Mouse (Mus musculus): ENCODE data around the gene Polrmt. TPM values are rescaled to one million over a fixed set of nuclear protein-coding genes. Genes with fewer than 3 reads are reported as not detected.

Polrmt gene
- polyA plus RNA-seq, 1 experiment from 2014 or later = 45.9 TPM

DNA sequence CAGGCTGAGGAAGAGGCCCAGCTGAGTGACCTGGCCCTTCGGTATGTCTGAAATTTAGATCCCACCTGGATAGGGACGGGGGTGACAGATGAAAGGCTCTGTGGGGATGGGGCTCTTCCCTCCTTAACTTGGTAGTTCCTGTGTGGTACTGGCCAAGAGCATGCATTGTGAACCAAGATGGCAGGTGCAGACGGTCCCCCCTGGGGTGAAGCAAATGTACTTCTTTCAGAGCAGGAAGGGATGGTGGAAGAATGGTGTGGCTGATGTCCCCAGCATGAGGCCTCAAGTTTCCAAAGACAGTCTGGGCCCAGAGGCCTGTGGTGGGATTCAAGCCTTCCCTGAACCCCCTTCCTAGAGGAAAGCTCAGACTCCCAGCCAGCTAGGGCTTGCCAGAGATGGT is 9.5 kb upstream of the Polrmt start:
- no peak overlapping the region for H3K9ac ChIP-seq (ENCODE audit: low read depth, low read length)
- no peak overlapping the region for H3K4me3 ChIP-seq (ENCODE audit: low read depth, low read length)
- peaks cover 5% of the 10 kb centered on the region; the same call in 1 of the 2 replicates for H3K4me1 ChIP-seq (ENCODE audit: control insufficient read depth, insufficient read depth, low read length)
- H3K36me3 ChIP-seq (ENCODE audit: control insufficient read depth, insufficient read depth, low read length) = peaks cover 21% of the 10 kb centered on the region
- no peaks in the 10 kb centered on the region for H3K27me3 ChIP-seq (ENCODE audit: control insufficient read depth, insufficient read depth, low read depth, low read length)
- ATAC-seq = no peak
- no peak overlapping the region for H3K4me2 ChIP-seq (ENCODE audit: low read length)
- no peak overlapping the region for H3K27ac ChIP-seq (ENCODE audit: low read length)
- WGBS = 85% methylated on average over 3 of the region's 3 CpGs
- no peaks in the 10 kb centered on the region for H3K9me3 ChIP-seq (replicated peaks; ENCODE audit: control insufficient read depth, low read length, poor library complexity, severe bottlenecking)

DNA sequence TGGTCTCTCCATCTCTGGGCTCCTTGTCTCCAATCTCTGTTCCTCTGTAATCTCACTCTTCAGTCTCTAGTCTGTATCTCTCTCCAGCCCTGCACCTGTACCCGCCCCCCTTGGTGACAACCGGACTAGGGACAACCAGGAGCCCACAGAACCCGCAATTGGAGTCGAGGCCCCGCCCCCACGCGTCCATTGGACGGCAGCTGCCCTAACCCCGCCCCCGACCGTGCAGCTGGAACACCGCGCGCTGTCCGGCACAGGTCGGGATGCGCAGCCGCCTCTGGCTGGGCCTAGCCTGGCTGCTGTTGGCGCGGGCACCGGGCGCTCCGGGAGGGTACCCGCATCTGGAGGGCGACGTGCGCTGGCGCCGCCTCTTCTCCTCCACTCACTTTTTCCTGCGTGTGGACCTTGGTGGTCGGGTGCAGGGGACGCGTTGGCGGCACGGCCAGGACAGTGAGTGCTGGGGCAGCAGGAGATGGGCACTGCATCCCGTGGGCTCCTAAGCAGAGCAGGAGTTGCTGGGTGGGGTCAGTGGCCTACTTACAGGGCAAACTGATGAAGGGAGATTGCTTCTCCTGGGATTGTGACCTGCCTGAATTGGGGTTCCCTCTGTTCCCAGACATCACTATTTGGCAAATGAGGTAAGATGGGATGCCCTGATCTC is 8.6 kb upstream of the Polrmt start, which contains the start of gene Fgf22:
Gene Fgf22 (plus strand): TSS at position 221 of the 661 bp plus-strand sequence.
- Histone ChIP-seq H3K9me3 (replicated peaks; ENCODE audit: control insufficient read depth, low read length, poor library complexity, severe bottlenecking) (no peaks in the 10 kb centered on the region), H3K4me2 (ENCODE audit: low read length) (peak within 1 kb of the TSS; percentile 83), H3K36me3 (ENCODE audit: control insufficient read depth, insufficient read depth, low read length) (peaks cover 17% of the 10 kb centered on the region), H3K27me3 (ENCODE audit: control insufficient read depth, insufficient read depth, low read depth, low read length) (no peaks in the 10 kb centered on the region), H3K4me1 (ENCODE audit: control insufficient read depth, insufficient read depth, low read length) (peaks cover 5% of the 10 kb centered on the region; the same call in 1 of the 2 replicates), H3K4me3 (ENCODE audit: low read depth, low read length) (peak within 1 kb of the TSS; percentile 46), H3K27ac (ENCODE audit: low read length) (no peak within 1 kb of the TSS), H3K9ac (ENCODE audit: low read depth, low read length) (peak within 1 kb of the TSS; percentile 68)
- peak; percentile 85 for ATAC-seq
- 2% methylated on average over 36 of the region's 36 CpGs for WGBS

DNA sequence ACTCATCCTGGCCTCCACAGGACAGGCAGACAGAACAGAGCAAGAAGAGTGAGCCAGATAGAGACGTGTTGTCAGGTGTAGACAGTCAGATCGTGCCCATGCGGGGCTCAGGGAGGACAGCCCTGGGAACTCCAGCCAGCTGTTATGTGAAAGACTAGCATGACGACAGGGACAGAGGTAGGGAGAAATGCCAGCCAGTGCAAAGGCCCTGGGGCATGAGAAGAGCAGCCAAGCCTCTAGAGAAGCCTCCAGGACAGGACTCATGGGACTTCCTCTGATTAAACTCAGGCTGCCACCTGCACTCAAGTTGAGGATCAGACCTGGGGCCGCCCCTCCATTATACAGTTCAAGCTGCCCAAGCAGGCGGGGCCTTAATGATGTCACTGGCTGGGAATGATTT is 2.1 kb upstream of the Polrmt start:
- no peak for ATAC-seq
- H3K27me3 ChIP-seq (ENCODE audit: control insufficient read depth, insufficient read depth, low read depth, low read length) = no peaks in the 10 kb centered on the region
- no peak overlapping the region for H3K9ac ChIP-seq (ENCODE audit: low read depth, low read length)
- peaks cover 12% of the 10 kb centered on the region for H3K4me1 ChIP-seq (ENCODE audit: control insufficient read depth, insufficient read depth, low read length)
- H3K4me2 ChIP-seq (ENCODE audit: low read length) = no peak overlapping the region
- H3K9me3 ChIP-seq (replicated peaks; ENCODE audit: control insufficient read depth, low read length, poor library complexity, severe bottlenecking) = no peaks in the 10 kb centered on the region
- H3K4me3 ChIP-seq (ENCODE audit: low read depth, low read length) = no peak overlapping the region
- 78% methylated on average over 6 of the region's 6 CpGs for WGBS
- H3K36me3 ChIP-seq (ENCODE audit: control insufficient read depth, insufficient read depth, low read length) = no peaks in the 10 kb centered on the region; the same call in 1 of the 2 replicates
- no peak overlapping the region for H3K27ac ChIP-seq (ENCODE audit: low read length)

DNA sequence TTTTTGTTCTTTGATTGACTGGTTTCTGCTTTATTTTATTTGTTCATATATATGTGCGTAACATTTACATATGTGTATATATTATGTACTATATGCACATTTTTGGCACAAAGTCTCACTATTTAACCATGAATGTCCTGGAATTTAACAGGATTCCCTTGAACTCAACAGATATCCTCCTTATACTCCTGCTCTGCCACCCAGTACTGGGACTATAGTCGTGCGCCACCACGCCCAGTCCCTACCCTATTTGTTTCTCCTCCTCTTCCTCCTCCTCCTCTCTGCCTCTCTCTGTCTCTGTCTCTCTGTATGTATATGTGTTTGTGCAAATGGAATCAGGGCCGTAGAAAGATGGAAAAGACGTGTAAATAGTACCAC is 382 bp upstream of the Polrmt start:
- peak; percentile 66 for ATAC-seq
- WGBS = 19% methylated on average over 6 of the region's 6 CpGs
- peak overlapping the region; percentile 56 for H3K4me2 ChIP-seq (ENCODE audit: low read length)
- peak overlapping the region; percentile 21; the same call in 1 of the 2 replicates for H3K9ac ChIP-seq (ENCODE audit: low read depth, low read length)
- H3K27ac ChIP-seq (ENCODE audit: low read length) = 0 out of 2 replicates have a peak overlapping the region, but pooled peaks have one; percentile 6
- peaks cover 7% of the 10 kb centered on the region for H3K36me3 ChIP-seq (ENCODE audit: control insufficient read depth, insufficient read depth, low read length)
- H3K4me3 ChIP-seq (ENCODE audit: low read depth, low read length) = peak overlapping the region; percentile 55
- H3K27me3 ChIP-seq (ENCODE audit: control insufficient read depth, insufficient read depth, low read depth, low read length) = no peaks in the 10 kb centered on the region
- peaks cover 12% of the 10 kb centered on the region for H3K4me1 ChIP-seq (ENCODE audit: control insufficient read depth, insufficient read depth, low read length)
- no peaks in the 10 kb centered on the region for H3K9me3 ChIP-seq (replicated peaks; ENCODE audit: control insufficient read depth, low read length, poor library complexity, severe bottlenecking)

DNA sequence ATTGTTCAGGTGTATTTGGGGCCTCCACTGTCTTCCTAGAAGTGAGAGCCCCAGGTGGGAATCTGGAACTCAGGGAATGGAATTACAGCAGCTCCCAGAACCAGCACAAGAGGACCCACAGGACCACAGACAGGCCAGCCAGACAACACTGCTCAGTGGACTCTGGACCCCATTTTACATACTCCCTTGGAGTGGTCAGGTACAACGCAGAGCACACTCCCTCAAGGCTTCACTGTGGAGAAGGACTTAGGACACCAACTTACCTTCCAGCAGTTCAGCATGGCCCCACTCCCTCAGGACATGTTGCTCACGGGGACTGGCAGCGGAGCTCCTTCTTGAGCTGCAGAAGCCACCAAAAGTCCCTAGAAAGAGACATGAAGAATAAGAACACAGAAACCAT is 970 bp downstream of the Polrmt start:
- Histone ChIP-seq H3K9me3 (replicated peaks; ENCODE audit: control insufficient read depth, low read length, poor library complexity, severe bottlenecking) (peaks cover 4% of the 10 kb centered on the region; the same call in 1 of the 2 replicates), H3K27me3 (ENCODE audit: control insufficient read depth, insufficient read depth, low read depth, low read length) (no peaks in the 10 kb centered on the region), H3K4me2 (ENCODE audit: low read length) (peak overlapping the region; percentile 82), H3K36me3 (ENCODE audit: control insufficient read depth, insufficient read depth, low read length) (peaks cover 20% of the 10 kb centered on the region), H3K4me1 (ENCODE audit: control insufficient read depth, insufficient read depth, low read length) (peaks cover 12% of the 10 kb centered on the region), H3K9ac (ENCODE audit: low read depth, low read length) (0 out of 2 replicates have a peak overlapping the region, but pooled peaks have one; percentile 60), H3K4me3 (ENCODE audit: low read depth, low read length) (peak overlapping the region; percentile 55), H3K27ac (ENCODE audit: low read length) (no peak overlapping the region)
- ATAC-seq = no peak
- WGBS = 94% methylated on average over 3 of the region's 3 CpGs

DNA sequence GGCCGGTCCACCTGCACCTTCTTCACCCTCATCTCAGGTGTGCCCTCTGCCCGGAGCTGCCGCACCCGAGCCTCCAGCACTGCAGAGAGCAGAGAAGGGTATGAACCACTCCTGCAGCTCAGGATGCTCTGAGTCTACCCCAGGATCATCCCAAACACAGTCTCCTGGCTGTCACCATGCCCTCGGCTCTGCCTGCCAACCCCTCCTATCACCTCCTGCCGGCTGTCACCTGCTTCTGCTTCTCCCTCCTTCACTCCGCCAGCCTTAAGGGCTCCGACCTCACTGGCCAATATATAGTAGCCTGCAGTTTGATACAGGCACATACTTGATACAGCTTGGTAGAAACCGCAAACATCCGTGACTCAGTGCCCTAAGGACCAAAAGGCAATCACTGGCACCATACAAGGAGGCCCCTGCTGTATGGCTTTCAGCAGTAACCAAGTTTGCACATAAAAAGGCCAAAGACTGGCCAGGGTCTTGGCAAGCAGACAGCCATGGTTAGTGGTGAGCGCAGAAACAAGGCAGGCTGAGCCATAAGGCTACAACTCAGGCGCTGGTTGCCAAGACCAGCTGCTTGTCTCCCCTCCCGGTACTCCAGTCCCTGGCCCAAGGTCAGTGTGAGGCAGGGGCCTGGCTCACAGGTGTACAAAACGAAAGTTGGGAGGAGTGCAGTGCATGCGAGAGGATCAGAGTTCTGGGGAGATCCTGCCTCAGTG is 2.6 kb downstream of the Polrmt start:
- no peak for ATAC-seq
- H3K4me2 ChIP-seq (ENCODE audit: low read length) = no peak overlapping the region
- 94% methylated on average over 15 of the region's 15 CpGs for WGBS
- H3K9ac ChIP-seq (ENCODE audit: low read depth, low read length) = no peak overlapping the region
- H3K4me1 ChIP-seq (ENCODE audit: control insufficient read depth, insufficient read depth, low read length) = peaks cover 12% of the 10 kb centered on the region
- peaks cover 20% of the 10 kb centered on the region for H3K9me3 ChIP-seq (replicated peaks; ENCODE audit: control insufficient read depth, low read length, poor library complexity, severe bottlenecking)
- H3K4me3 ChIP-seq (ENCODE audit: low read depth, low read length) = no peak overlapping the region
- H3K36me3 ChIP-seq (ENCODE audit: control insufficient read depth, insufficient read depth, low read length) = peaks cover 36% of the 10 kb centered on the region
- H3K27ac ChIP-seq (ENCODE audit: low read length) = no peak overlapping the region
- H3K27me3 ChIP-seq (ENCODE audit: control insufficient read depth, insufficient read depth, low read depth, low read length) = no peaks in the 10 kb centered on the region

DNA sequence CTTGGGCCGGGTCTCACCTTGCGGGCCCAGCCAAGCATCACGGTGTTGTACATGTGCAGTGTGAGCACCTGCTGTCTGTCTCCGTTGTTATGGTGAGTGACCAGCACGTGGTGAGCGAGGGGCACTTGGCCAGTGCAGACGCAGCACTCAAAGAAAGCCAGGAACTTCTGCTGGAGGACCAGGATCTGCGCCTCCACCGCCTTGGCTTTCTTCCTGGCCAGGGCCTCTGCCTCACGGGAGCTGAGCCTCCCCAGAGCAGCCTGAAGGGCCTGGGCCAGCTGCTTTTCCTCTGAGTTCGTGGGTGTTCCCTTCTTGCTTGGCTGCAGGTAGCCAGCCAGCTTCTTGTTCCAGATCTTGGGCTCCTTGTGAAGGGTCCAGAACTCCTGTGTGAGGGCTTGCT is 3.2 kb downstream of the Polrmt start:
- no peak for ATAC-seq
- Histone ChIP-seq H3K9me3 (replicated peaks; ENCODE audit: control insufficient read depth, low read length, poor library complexity, severe bottlenecking) (peaks cover 24% of the 10 kb centered on the region), H3K27me3 (ENCODE audit: control insufficient read depth, insufficient read depth, low read depth, low read length) (no peaks in the 10 kb centered on the region), H3K9ac (ENCODE audit: low read depth, low read length) (no peak overlapping the region), H3K27ac (ENCODE audit: low read length) (no peak overlapping the region), H3K4me3 (ENCODE audit: low read depth, low read length) (no peak overlapping the region), H3K36me3 (ENCODE audit: control insufficient read depth, insufficient read depth, low read length) (peaks cover 43% of the 10 kb centered on the region), H3K4me2 (ENCODE audit: low read length) (no peak overlapping the region), H3K4me1 (ENCODE audit: control insufficient read depth, insufficient read depth, low read length) (peaks cover 12% of the 10 kb centered on the region)
- 93% methylated on average over 11 of the region's 11 CpGs for WGBS

DNA sequence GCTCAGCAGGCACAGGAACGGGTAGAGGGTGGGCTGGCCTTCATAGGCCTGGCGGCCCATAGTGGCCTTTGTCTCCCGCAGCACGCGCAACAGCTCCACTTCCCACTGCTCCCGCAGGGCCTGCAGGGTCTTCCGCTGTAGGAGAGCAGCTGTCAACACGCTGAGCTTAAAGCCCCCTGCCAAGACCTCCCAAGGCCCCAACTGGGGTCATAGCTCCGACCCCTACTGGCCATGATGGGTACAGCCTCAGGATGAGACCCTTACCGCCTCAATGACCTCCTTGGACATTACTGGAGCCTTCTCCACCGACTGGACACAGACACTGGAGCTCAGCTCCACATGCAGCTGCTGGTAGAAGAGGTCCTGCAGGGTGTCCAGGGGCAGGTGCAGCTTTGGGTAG is 5.5 kb downstream of the Polrmt start:
- 52% methylated on average over 11 of the region's 11 CpGs for WGBS
- peaks cover 30% of the 10 kb centered on the region for H3K9me3 ChIP-seq (replicated peaks; ENCODE audit: control insufficient read depth, low read length, poor library complexity, severe bottlenecking)
- H3K27ac ChIP-seq (ENCODE audit: low read length) = no peak overlapping the region
- no peaks in the 10 kb centered on the region for H3K27me3 ChIP-seq (ENCODE audit: control insufficient read depth, insufficient read depth, low read depth, low read length)
- ATAC-seq = no peak
- H3K4me1 ChIP-seq (ENCODE audit: control insufficient read depth, insufficient read depth, low read length) = peaks cover 7% of the 10 kb centered on the region
- peaks cover 66% of the 10 kb centered on the region for H3K36me3 ChIP-seq (ENCODE audit: control insufficient read depth, insufficient read depth, low read length)
- no peak overlapping the region for H3K4me3 ChIP-seq (ENCODE audit: low read depth, low read length)
- no peak overlapping the region for H3K4me2 ChIP-seq (ENCODE audit: low read length)
- no peak overlapping the region for H3K9ac ChIP-seq (ENCODE audit: low read depth, low read length)

DNA sequence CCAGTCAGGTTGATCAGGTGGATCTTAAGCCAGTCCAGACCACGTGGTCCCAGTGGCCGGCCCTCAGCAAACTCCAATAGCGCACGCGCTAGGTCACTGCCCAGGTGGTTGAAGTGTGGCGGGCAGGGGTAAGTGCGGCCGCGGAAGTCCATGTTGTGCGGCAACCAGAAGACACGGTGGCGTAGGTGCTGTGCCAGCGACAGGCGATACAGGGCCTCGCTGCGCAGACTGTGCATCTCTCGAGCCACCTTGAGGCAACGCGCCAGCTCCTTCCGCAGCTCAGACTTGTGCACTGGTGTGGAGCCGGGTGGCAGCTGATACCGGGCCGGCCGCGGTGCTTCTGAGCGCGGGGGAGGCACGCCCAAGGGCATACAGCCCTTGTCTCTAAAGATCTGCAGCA is 7.1 kb downstream of the Polrmt start:
- Histone ChIP-seq H3K4me2 (ENCODE audit: low read length) (no peak overlapping the region), H3K36me3 (ENCODE audit: control insufficient read depth, insufficient read depth, low read length) (peaks cover 79% of the 10 kb centered on the region), H3K9ac (ENCODE audit: low read depth, low read length) (no peak overlapping the region), H3K27me3 (ENCODE audit: control insufficient read depth, insufficient read depth, low read depth, low read length) (no peaks in the 10 kb centered on the region), H3K27ac (ENCODE audit: low read length) (no peak overlapping the region), H3K9me3 (replicated peaks; ENCODE audit: control insufficient read depth, low read length, poor library complexity, severe bottlenecking) (peaks cover 31% of the 10 kb centered on the region), H3K4me3 (ENCODE audit: low read depth, low read length) (no peak overlapping the region), H3K4me1 (ENCODE audit: control insufficient read depth, insufficient read depth, low read length) (no peaks in the 10 kb centered on the region)
- no peak for ATAC-seq
- 96% methylated on average over 28 of the region's 28 CpGs for WGBS
